Mouse (Mus musculus) 416B (cell line): Measurements from ENCODE around the gene Tas2r119.

Experiments used
- DNase-seq: peaks from one replicate; pipeline ENCODE4 v3.0.0; 2011; ENCODE audit warnings: low read depth

Tas2r119 gene

GRCm38 (mm10) chr15:32225394-32225793 is 48.3 kb downstream of the Tas2r119 start:
- DNase-seq = no peak

GRCm38 (mm10) chr15:32226381-32226780 is 49.3 kb downstream of the Tas2r119 start:
- no peak for DNase-seq

- no peak for DNase-seq
These were observed 49.9 kb downstream of the Tas2r119 start for GRCm38 (mm10) chr15:32226888-32227395.
